Mouse (Mus musculus): Measurements from ENCODE around the gene Scube2. TPM values are rescaled to one million over a fixed set of nuclear protein-coding genes. Genes with fewer than 3 reads are reported as not detected.

Scube2 gene
- polyA plus RNA-seq, 1 experiment from 2014 or later: 1.4 TPM

GRCm38 (mm10) chr7:109849750-109850434 lies 15.6 kb downstream of the Scube2 start:
- 55% methylated on average over 8 of the region's 8 CpGs for WGBS
- Histone ChIP-seq H3K4me1 (no peaks in the 10 kb centered on the region), H3K9me3 (no peaks in the 10 kb centered on the region), H3K4me2 (no peak overlapping the region), H3K36me3 (no peaks in the 10 kb centered on the region), H3K27ac (no peak overlapping the region), H3K9ac (no peak overlapping the region), H3K27me3 (no peaks in the 10 kb centered on the region), H3K4me3 (no peak overlapping the region)
- ATAC-seq (ENCODE audit: insufficient number of reproducible peaks, insufficient read depth, low FRiP score, low TSS enrichment, low read depth): no peak

GRCm38 (mm10) chr7:109848867-109849733 lies 16.4 kb downstream of the Scube2 start:
- H3K27me3 ChIP-seq: no peaks in the 10 kb centered on the region
- no peaks in the 10 kb centered on the region for H3K36me3 ChIP-seq
- no peak for ATAC-seq (ENCODE audit: insufficient number of reproducible peaks, insufficient read depth, low FRiP score, low TSS enrichment, low read depth)
- H3K4me1 ChIP-seq: no peaks in the 10 kb centered on the region
- WGBS: 48% methylated on average over 11 of the region's 11 CpGs
- H3K9me3 ChIP-seq: no peaks in the 10 kb centered on the region
- no peak overlapping the region for H3K9ac ChIP-seq
- no peak overlapping the region for H3K4me2 ChIP-seq
- no peak overlapping the region for H3K4me3 ChIP-seq
- H3K27ac ChIP-seq: no peak overlapping the region

GRCm38 (mm10) chr7:109844100-109844499 lies 21.4 kb downstream of the Scube2 start:
- no peak overlapping the region for H3K4me3 ChIP-seq
- no peak for ATAC-seq (ENCODE audit: insufficient number of reproducible peaks, insufficient read depth, low FRiP score, low TSS enrichment, low read depth)
- H3K9me3 ChIP-seq: no peaks in the 10 kb centered on the region
- WGBS: 82% methylated on average over 6 of the region's 6 CpGs
- H3K9ac ChIP-seq: no peak overlapping the region
- no peaks in the 10 kb centered on the region for H3K36me3 ChIP-seq
- H3K27ac ChIP-seq: no peak overlapping the region
- no peaks in the 10 kb centered on the region for H3K4me1 ChIP-seq
- no peaks in the 10 kb centered on the region for H3K27me3 ChIP-seq
- no peak overlapping the region for H3K4me2 ChIP-seq

GRCm38 (mm10) chr7:109841618-109842418 lies 23.7 kb downstream of the Scube2 start:
- no peak overlapping the region for H3K4me3 ChIP-seq
- H3K36me3 ChIP-seq: no peaks in the 10 kb centered on the region

GRCm38 (mm10) chr7:109841031-109841430 lies 24.4 kb downstream of the Scube2 start:
- Histone ChIP-seq H3K4me3 (no peak overlapping the region), H3K4me1 (peaks cover 11% of the 10 kb centered on the region), H3K9me3 (no peaks in the 10 kb centered on the region), H3K27me3 (no peaks in the 10 kb centered on the region; the same call in 1 of the 2 replicates), H3K27ac (no peak overlapping the region), H3K4me2 (no peak overlapping the region), H3K9ac (no peak overlapping the region), H3K36me3 (no peaks in the 10 kb centered on the region)
- no peak for ATAC-seq (ENCODE audit: insufficient number of reproducible peaks, insufficient read depth, low FRiP score, low TSS enrichment, low read depth)
- 69% methylated on average over 6 of the region's 6 CpGs for WGBS

More at GRCm38 (mm10) chr7:109841618-109842418, 23.7 kb downstream of the Scube2 start:
- H3K27ac ChIP-seq: no peak overlapping the region
- H3K27me3 ChIP-seq: no peaks in the 10 kb centered on the region; the same call in 1 of the 2 replicates
- no peak overlapping the region for H3K9ac ChIP-seq
- ATAC-seq (ENCODE audit: insufficient number of reproducible peaks, insufficient read depth, low FRiP score, low TSS enrichment, low read depth): no peak
- no peaks in the 10 kb centered on the region for H3K9me3 ChIP-seq
- peaks cover 10% of the 10 kb centered on the region for H3K4me1 ChIP-seq
- H3K4me2 ChIP-seq: no peak overlapping the region
- WGBS: 90% methylated on average over 13 of the region's 13 CpGs

GRCm38 (mm10) chr7:109838613-109839012 lies 26.9 kb downstream of the Scube2 start:
- no peak overlapping the region for H3K9ac ChIP-seq
- ATAC-seq (ENCODE audit: insufficient number of reproducible peaks, insufficient read depth, low FRiP score, low TSS enrichment, low read depth): no peak
- H3K4me3 ChIP-seq: no peak overlapping the region
- WGBS: 82% methylated on average over 3 of the region's 3 CpGs
- H3K4me1 ChIP-seq: peaks cover 23% of the 10 kb centered on the region
- no peaks in the 10 kb centered on the region for H3K9me3 ChIP-seq
- H3K4me2 ChIP-seq: no peak overlapping the region
- no peak overlapping the region for H3K27ac ChIP-seq
- no peaks in the 10 kb centered on the region for H3K36me3 ChIP-seq
- H3K27me3 ChIP-seq: no peaks in the 10 kb centered on the region; the same call in 1 of the 2 replicates

GRCm38 (mm10) chr7:109837651-109838050 lies 27.8 kb downstream of the Scube2 start:
- H3K4me2 ChIP-seq: no peak overlapping the region
- H3K9ac ChIP-seq: no peak overlapping the region
- H3K4me3 ChIP-seq: no peak overlapping the region
- WGBS: 61% methylated on average over 6 of the region's 6 CpGs
- no peak overlapping the region for H3K27ac ChIP-seq
- peaks cover 4% of the 10 kb centered on the region for H3K27me3 ChIP-seq
- ATAC-seq (ENCODE audit: insufficient number of reproducible peaks, insufficient read depth, low FRiP score, low TSS enrichment, low read depth): no peak
- no peaks in the 10 kb centered on the region for H3K9me3 ChIP-seq
- H3K36me3 ChIP-seq: no peaks in the 10 kb centered on the region
- peaks cover 23% of the 10 kb centered on the region for H3K4me1 ChIP-seq

GRCm38 (mm10) chr7:109834894-109835293 lies 30.6 kb downstream of the Scube2 start:
- Histone ChIP-seq H3K36me3 (no peaks in the 10 kb centered on the region), H3K4me1 (peaks cover 23% of the 10 kb centered on the region), H3K27ac (no peak overlapping the region), H3K9me3 (no peaks in the 10 kb centered on the region), H3K27me3 (peaks cover 11% of the 10 kb centered on the region), H3K9ac (no peak overlapping the region), H3K4me2 (no peak overlapping the region), H3K4me3 (no peak overlapping the region)
- WGBS: 57% methylated on average over 6 of the region's 6 CpGs
- ATAC-seq (ENCODE audit: insufficient number of reproducible peaks, insufficient read depth, low FRiP score, low TSS enrichment, low read depth): no peak

- Histone ChIP-seq H3K36me3 (no peaks in the 10 kb centered on the region), H3K27ac (no peak overlapping the region), H3K4me1 (peaks cover 11% of the 10 kb centered on the region; the same call in 1 of the 2 replicates), H3K4me2 (no peak overlapping the region), H3K9me3 (no peaks in the 10 kb centered on the region), H3K27me3 (peaks cover 11% of the 10 kb centered on the region; the same call in 1 of the 2 replicates), H3K4me3 (no peak overlapping the region), H3K9ac (no peak overlapping the region)
- ATAC-seq (ENCODE audit: insufficient number of reproducible peaks, insufficient read depth, low FRiP score, low TSS enrichment, low read depth): no peak
- 85% methylated on average over 2 of the region's 2 CpGs for WGBS
These were observed 34.1 kb downstream of the Scube2 start for GRCm38 (mm10) chr7:109831376-109831775.

GRCm38 (mm10) chr7:109826911-109827310 lies 38.6 kb downstream of the Scube2 start:
- Histone ChIP-seq H3K4me3 (no peak overlapping the region), H3K4me1 (peaks cover 15% of the 10 kb centered on the region), H3K27ac (no peak overlapping the region), H3K9me3 (no peaks in the 10 kb centered on the region), H3K4me2 (no peak overlapping the region), H3K36me3 (no peaks in the 10 kb centered on the region), H3K9ac (no peak overlapping the region), H3K27me3 (no peaks in the 10 kb centered on the region)
- WGBS: 91% methylated on average over 8 of the region's 8 CpGs
- no peak for ATAC-seq (ENCODE audit: insufficient number of reproducible peaks, insufficient read depth, low FRiP score, low TSS enrichment, low read depth)

- no peak overlapping the region for H3K27ac ChIP-seq
- peak overlapping the region; percentile 27; the same call in 1 of the 2 replicates for H3K4me2 ChIP-seq
- no peak overlapping the region for H3K4me3 ChIP-seq
- no peaks in the 10 kb centered on the region for H3K9me3 ChIP-seq
- H3K36me3 ChIP-seq: no peaks in the 10 kb centered on the region
- 41% methylated on average over 14 of the region's 14 CpGs for WGBS
- peaks cover 15% of the 10 kb centered on the region for H3K4me1 ChIP-seq
- no peaks in the 10 kb centered on the region for H3K27me3 ChIP-seq
- no peak overlapping the region for H3K9ac ChIP-seq
- no peak for ATAC-seq (ENCODE audit: insufficient number of reproducible peaks, insufficient read depth, low FRiP score, low TSS enrichment, low read depth)
These were observed 40.2 kb downstream of the Scube2 start for GRCm38 (mm10) chr7:109825293-109825692.

All from embryonic facial prominence, embryonic 13.5 days (tissue).